Mouse (Mus musculus) limb, embryonic 15.5 days (tissue): ENCODE measurements around the gene Jmjd1c. TPM values are rescaled to one million over a fixed set of nuclear protein-coding genes. Genes with fewer than 3 reads are reported as not detected.

Source experiments
- ATAC-seq: fragments of 200-750 bp; cut with Nextera tagmentation; 2 replicates; pipeline ENCODE4 v1.8.0; 2017; ENCODE audit warnings: low read depth, moderate TSS enrichment; ENCODE audit not compliant: insufficient number of reproducible peaks, low FRiP score, low TSS enrichment
- H3K27ac ChIP-seq: fragments of 300-500 bp; sonication (generic); 2 replicates; pipeline ENCODE4 v1.5.1; 2015; ENCODE audit warnings: moderate library complexity, mild to moderate bottlenecking, inconsistent platforms
- H3K27me3 ChIP-seq: fragments of 300-500 bp; sonication (generic); 2 replicates; pipeline ENCODE4 v1.6.1; 2015; ENCODE audit warnings: inconsistent platforms
- H3K36me3 ChIP-seq: fragments of 300-500 bp; sonication (generic); 2 replicates; pipeline ENCODE4 v1.6.1; 2015; ENCODE audit warnings: inconsistent platforms
- H3K4me1 ChIP-seq: fragments of 300-500 bp; sonication (generic); 2 replicates; pipeline ENCODE4 v1.6.1; 2015; ENCODE audit warnings: inconsistent platforms
- H3K4me2 ChIP-seq: fragments of 300-500 bp; sonication (generic); 2 replicates; pipeline ENCODE4 v1.6.1; 2015; ENCODE audit warnings: mild to moderate bottlenecking, inconsistent platforms
- H3K4me3 ChIP-seq: fragments of 300-500 bp; sonication (generic); 2 replicates; pipeline ENCODE4 v1.5.1; 2015; ENCODE audit warnings: mild to moderate bottlenecking, inconsistent platforms
- H3K9ac ChIP-seq: fragments of 300-500 bp; sonication (generic); 2 replicates; pipeline ENCODE4 v1.6.1; 2015; ENCODE audit warnings: inconsistent platforms
- H3K9me3 ChIP-seq: fragments of 300-500 bp; sonication (generic); 2 replicates; pipeline ENCODE4 v1.6.1; 2016; ENCODE audit warnings: inconsistent platforms
- WGBS: fragments of 180-500 bp; shearing (Covaris S2); methylation state at CpG from one replicate; pipeline ENCODE4 v1.1.7; 2015; 5-methylcytosine and 5-hydroxymethylcytosine counted together
- polyA plus RNA-seq: library from polyadenylated mRNA; unstranded; fragments of >200 nt; fragmentation: Nextera tagmentation; extraction: Ambion mirVana; gene quantifications from 2 replicates; pipeline ENCODE4 v1.2.1, GENCODE M21; 2015

The Jmjd1c gene
- polyA plus RNA-seq, 1 experiment from 2014 or later = 46.5 TPM

GRCm38 (mm10) chr10:67226543-67226942 lies 130.6 kb downstream of the Jmjd1c start:
- H3K27me3 ChIP-seq = no peaks in the 10 kb centered on the region
- 70% methylated on average over 14 of the region's 14 CpGs for WGBS
- no peak overlapping the region for H3K4me2 ChIP-seq
- H3K9me3 ChIP-seq = no peaks in the 10 kb centered on the region
- ATAC-seq = no peak
- H3K36me3 ChIP-seq = peaks cover 48% of the 10 kb centered on the region
- no peak overlapping the region for H3K9ac ChIP-seq
- H3K4me3 ChIP-seq = no peak overlapping the region
- peaks cover 2% of the 10 kb centered on the region; the same call in 1 of the 2 replicates for H3K4me1 ChIP-seq
- peak overlapping the region; percentile 71 for H3K27ac ChIP-seq

GRCm38 (mm10) chr10:67230439-67230838 lies 134.5 kb downstream of the Jmjd1c start:
- 0 out of 2 replicates have a peak overlapping the region, but pooled peaks have one; percentile 3 for H3K27ac ChIP-seq
- H3K4me1 ChIP-seq = no peaks in the 10 kb centered on the region
- H3K9ac ChIP-seq = no peak overlapping the region
- H3K4me2 ChIP-seq = no peak overlapping the region
- H3K9me3 ChIP-seq = no peaks in the 10 kb centered on the region
- peaks cover 58% of the 10 kb centered on the region for H3K36me3 ChIP-seq
- H3K27me3 ChIP-seq = no peaks in the 10 kb centered on the region
- ATAC-seq = no peak
- no peak overlapping the region for H3K4me3 ChIP-seq
- WGBS = 54% methylated on average over 6 of the region's 6 CpGs

GRCm38 (mm10) chr10:67247145-67247544 lies 151.2 kb downstream of the Jmjd1c start:
- 92% methylated on average over 4 of the region's 4 CpGs for WGBS
- Histone ChIP-seq H3K27me3 (no peaks in the 10 kb centered on the region), H3K9ac (no peak overlapping the region), H3K9me3 (no peaks in the 10 kb centered on the region), H3K4me2 (no peak overlapping the region), H3K4me3 (no peak overlapping the region), H3K27ac (no peak overlapping the region), H3K36me3 (peaks cover 61% of the 10 kb centered on the region), H3K4me1 (no peaks in the 10 kb centered on the region)
- no peak for ATAC-seq

- Histone ChIP-seq H3K4me2 (no peak overlapping the region), H3K9me3 (no peaks in the 10 kb centered on the region), H3K9ac (no peak overlapping the region), H3K36me3 (peaks cover 62% of the 10 kb centered on the region), H3K27me3 (no peaks in the 10 kb centered on the region), H3K27ac (peak overlapping the region; percentile 48; the same call in 1 of the 2 replicates), H3K4me1 (no peaks in the 10 kb centered on the region), H3K4me3 (no peak overlapping the region)
- 61% methylated on average over 2 of the region's 2 CpGs for WGBS
- no peak for ATAC-seq
Observed at GRCm38 (mm10) chr10:67249486-67249885, 153.6 kb downstream of the Jmjd1c start.

GRCm38 (mm10) chr10:67250846-67251245 lies 154.9 kb downstream of the Jmjd1c start:
- no peak overlapping the region for H3K9ac ChIP-seq
- H3K27me3 ChIP-seq = no peaks in the 10 kb centered on the region
- no peaks in the 10 kb centered on the region for H3K9me3 ChIP-seq
- no peak overlapping the region for H3K4me3 ChIP-seq
- no peak overlapping the region for H3K4me2 ChIP-seq
- no peak for ATAC-seq
- no peak overlapping the region for H3K27ac ChIP-seq
- WGBS = 92% methylated on average over 6 of the region's 6 CpGs
- no peaks in the 10 kb centered on the region for H3K4me1 ChIP-seq
- peaks cover 62% of the 10 kb centered on the region for H3K36me3 ChIP-seq

GRCm38 (mm10) chr10:67252353-67252752 lies 156.4 kb downstream of the Jmjd1c start:
- no peaks in the 10 kb centered on the region for H3K27me3 ChIP-seq
- no peaks in the 10 kb centered on the region for H3K4me1 ChIP-seq
- no peak overlapping the region for H3K4me3 ChIP-seq
- 61% methylated on average over 5 of the region's 5 CpGs for WGBS
- peaks cover 58% of the 10 kb centered on the region for H3K36me3 ChIP-seq
- no peak overlapping the region for H3K9ac ChIP-seq
- no peaks in the 10 kb centered on the region for H3K9me3 ChIP-seq
- ATAC-seq = no peak
- H3K4me2 ChIP-seq = no peak overlapping the region
- H3K27ac ChIP-seq = no peak overlapping the region

GRCm38 (mm10) chr10:67253115-67253514 lies 157.2 kb downstream of the Jmjd1c start:
- Histone ChIP-seq H3K27me3 (no peaks in the 10 kb centered on the region), H3K4me1 (no peaks in the 10 kb centered on the region), H3K9ac (no peak overlapping the region), H3K36me3 (peaks cover 57% of the 10 kb centered on the region), H3K27ac (no peak overlapping the region), H3K9me3 (no peaks in the 10 kb centered on the region), H3K4me2 (no peak overlapping the region), H3K4me3 (no peak overlapping the region)
- WGBS = 86% methylated on average over 1 of the region's 1 CpGs
- ATAC-seq = no peak

GRCm38 (mm10) chr10:67264852-67265251 lies 168.9 kb downstream of the Jmjd1c start:
- 72% methylated on average over 1 of the region's 1 CpGs for WGBS
- Histone ChIP-seq H3K9ac (no peak overlapping the region), H3K36me3 (peaks cover 39% of the 10 kb centered on the region), H3K27ac (no peak overlapping the region), H3K4me1 (no peaks in the 10 kb centered on the region), H3K4me3 (no peak overlapping the region), H3K27me3 (no peaks in the 10 kb centered on the region), H3K4me2 (no peak overlapping the region), H3K9me3 (no peaks in the 10 kb centered on the region; the same call in 1 of the 2 replicates)
- no peak for ATAC-seq

- H3K9ac ChIP-seq = no peak overlapping the region
- H3K27ac ChIP-seq = no peak overlapping the region
- peaks cover 28% of the 10 kb centered on the region for H3K36me3 ChIP-seq
- no peaks in the 10 kb centered on the region for H3K9me3 ChIP-seq
- no peak for ATAC-seq
- no peaks in the 10 kb centered on the region for H3K27me3 ChIP-seq
- no peaks in the 10 kb centered on the region for H3K4me1 ChIP-seq
- no peak overlapping the region for H3K4me2 ChIP-seq
- H3K4me3 ChIP-seq = no peak overlapping the region
Observed at GRCm38 (mm10) chr10:67275916-67276315, 180.0 kb downstream of the Jmjd1c start.

- Histone ChIP-seq H3K27ac (no peak overlapping the region), H3K27me3 (no peaks in the 10 kb centered on the region), H3K36me3 (no peaks in the 10 kb centered on the region), H3K4me2 (no peak overlapping the region), H3K4me1 (peaks cover 22% of the 10 kb centered on the region), H3K9me3 (no peaks in the 10 kb centered on the region), H3K4me3 (no peak overlapping the region), H3K9ac (no peak overlapping the region)
- 73% methylated on average over 8 of the region's 8 CpGs for WGBS
- no peak for ATAC-seq
Observed at GRCm38 (mm10) chr10:67281852-67282251, 185.9 kb downstream of the Jmjd1c start.

- Histone ChIP-seq H3K27me3 (no peaks in the 10 kb centered on the region), H3K4me1 (peaks cover 22% of the 10 kb centered on the region), H3K27ac (no peak overlapping the region), H3K4me2 (no peak overlapping the region), H3K9ac (no peak overlapping the region), H3K36me3 (no peaks in the 10 kb centered on the region), H3K4me3 (no peak overlapping the region), H3K9me3 (no peaks in the 10 kb centered on the region)
- no peak for ATAC-seq
- 57% methylated on average over 2 of the region's 2 CpGs for WGBS
Observed at GRCm38 (mm10) chr10:67282531-67282930, 186.6 kb downstream of the Jmjd1c start.

- ATAC-seq = no peak
- peaks cover 22% of the 10 kb centered on the region for H3K4me1 ChIP-seq
- H3K9me3 ChIP-seq = no peaks in the 10 kb centered on the region
- peak overlapping the region; percentile 79 for H3K4me2 ChIP-seq
- no peaks in the 10 kb centered on the region for H3K36me3 ChIP-seq
- H3K27ac ChIP-seq = no peak overlapping the region
- H3K9ac ChIP-seq = no peak overlapping the region
- H3K4me3 ChIP-seq = peak overlapping the region; percentile 98; the same call in 1 of the 2 replicates
- no peaks in the 10 kb centered on the region for H3K27me3 ChIP-seq
- WGBS = 81% methylated on average over 9 of the region's 9 CpGs
Observed at GRCm38 (mm10) chr10:67283516-67283915, 187.6 kb downstream of the Jmjd1c start.

GRCm38 (mm10) chr10:67284311-67284710 lies 188.4 kb downstream of the Jmjd1c start:
- Histone ChIP-seq H3K4me1 (peaks cover 22% of the 10 kb centered on the region), H3K36me3 (no peaks in the 10 kb centered on the region), H3K9me3 (no peaks in the 10 kb centered on the region), H3K27ac (peak overlapping the region; percentile 78), H3K27me3 (no peaks in the 10 kb centered on the region), H3K9ac (peak overlapping the region; percentile 86), H3K4me3 (peak overlapping the region; percentile 98), H3K4me2 (peak overlapping the region; percentile 79)
- 2% methylated on average over 10 of the region's 10 CpGs for WGBS
- ATAC-seq = no peak
